Mouse (Mus musculus): ENCODE results near the gene Csmd2.

Csmd2 gene

GRCm38 (mm10) chr4:128139991-128140390 is 152.3 kb downstream of the Csmd2 start:
- no peak for DNase-seq (ENCODE audit: extremely low spot score, low spot score)

DNA sequence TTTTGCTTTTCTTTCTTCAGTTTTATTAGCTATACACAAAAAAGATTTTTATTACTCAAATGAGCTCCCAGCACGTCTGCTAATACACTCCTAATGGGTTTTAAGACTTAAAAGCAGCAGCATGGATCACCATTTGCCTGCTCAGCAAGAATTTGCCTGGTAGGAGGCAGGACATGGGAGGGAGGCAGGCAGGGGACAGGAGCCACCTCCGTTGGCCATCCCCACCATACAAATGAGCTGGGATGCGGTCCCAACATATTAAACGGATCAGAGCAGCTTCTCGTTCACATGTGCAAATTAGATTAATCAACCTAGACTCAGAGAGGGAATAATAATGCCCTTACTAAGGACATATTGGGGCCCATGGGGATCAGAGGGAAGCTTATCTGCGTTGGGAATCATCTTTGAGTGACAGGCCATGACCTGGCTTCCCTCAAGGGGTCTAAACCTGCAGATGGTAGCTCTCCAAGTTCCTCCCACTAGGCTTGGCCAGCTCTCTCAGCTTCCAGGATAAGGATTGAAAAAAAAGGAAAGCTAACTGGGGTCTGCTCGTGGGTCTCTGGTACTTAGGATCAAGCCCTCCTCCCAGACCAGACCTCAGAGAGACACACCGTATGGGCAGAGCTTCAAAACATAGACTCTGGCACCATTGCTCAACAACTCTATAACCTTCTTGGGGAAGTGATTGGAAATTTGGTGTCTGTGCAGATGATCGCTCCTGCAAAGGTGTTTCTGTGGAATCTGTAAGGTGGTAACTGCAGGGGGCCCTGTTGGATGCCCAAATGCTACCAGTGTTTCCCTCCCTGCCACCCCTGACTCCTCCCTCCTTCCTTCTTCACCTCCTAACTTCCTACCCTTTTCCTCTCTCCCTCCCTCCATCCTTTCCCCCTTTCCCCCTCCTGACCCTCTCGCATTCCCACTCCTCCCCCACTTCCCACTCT is 153.8 kb downstream of the Csmd2 start:
- DNase-seq (ENCODE audit: extremely low spot score, low spot score), result no peak

DNA sequence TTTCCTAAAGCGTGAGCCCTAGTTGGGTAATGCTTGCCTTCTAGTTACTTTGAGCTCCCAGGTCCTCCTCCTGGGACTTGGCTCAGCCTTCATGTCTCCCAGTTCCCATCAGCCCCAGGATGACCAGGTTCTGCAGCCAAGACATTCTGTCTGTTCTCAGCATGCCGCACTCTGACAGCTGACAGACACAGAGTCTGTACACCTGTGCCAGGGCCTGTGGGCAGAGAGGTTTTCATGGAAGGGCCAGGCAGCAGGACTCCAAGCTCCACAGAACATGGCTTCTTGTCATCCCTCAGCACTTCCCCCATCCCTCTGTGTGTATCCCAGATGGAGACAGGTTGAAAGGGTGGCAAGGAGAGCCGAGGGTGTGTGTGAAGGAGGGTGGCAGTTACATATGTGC is 154.6 kb downstream of the Csmd2 start:
- DNase-seq (ENCODE audit: extremely low spot score, low spot score), result no peak

- DNase-seq (ENCODE audit: extremely low spot score, low spot score), result no peak
Observed at GRCm38 (mm10) chr4:128143147-128143546, 155.5 kb downstream of the Csmd2 start.

DNA sequence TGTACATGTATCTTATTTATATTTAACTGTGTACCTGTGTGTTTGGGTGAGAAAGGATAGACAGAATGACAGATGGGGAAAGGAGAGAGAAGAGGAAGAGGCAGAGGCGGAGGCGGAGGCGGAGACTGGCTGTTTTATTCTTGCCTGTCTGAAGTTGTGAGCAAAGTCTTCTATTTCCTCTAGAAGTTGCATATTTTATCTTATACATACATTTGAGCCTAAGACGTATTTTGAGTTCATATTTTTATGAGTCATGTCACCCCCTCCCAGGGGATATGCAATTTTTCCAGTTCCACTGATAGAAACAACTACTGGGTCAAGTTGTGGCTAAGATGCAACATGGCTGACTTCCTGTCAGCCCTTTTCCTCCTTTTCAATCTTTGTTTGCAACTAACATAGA is 161.9 kb downstream of the Csmd2 start:
- DNase-seq (ENCODE audit: extremely low spot score, low spot score), result no peak

- no peak for DNase-seq (ENCODE audit: extremely low spot score, low spot score)
Observed at GRCm38 (mm10) chr4:128152066-128152465, 164.4 kb downstream of the Csmd2 start.

- no peak for DNase-seq (ENCODE audit: extremely low spot score, low spot score)
Observed at GRCm38 (mm10) chr4:128153144-128153543, 165.5 kb downstream of the Csmd2 start.

GRCm38 (mm10) chr4:128155226-128155625 is 167.6 kb downstream of the Csmd2 start:
- DNase-seq (ENCODE audit: extremely low spot score, low spot score), result no peak

DNA sequence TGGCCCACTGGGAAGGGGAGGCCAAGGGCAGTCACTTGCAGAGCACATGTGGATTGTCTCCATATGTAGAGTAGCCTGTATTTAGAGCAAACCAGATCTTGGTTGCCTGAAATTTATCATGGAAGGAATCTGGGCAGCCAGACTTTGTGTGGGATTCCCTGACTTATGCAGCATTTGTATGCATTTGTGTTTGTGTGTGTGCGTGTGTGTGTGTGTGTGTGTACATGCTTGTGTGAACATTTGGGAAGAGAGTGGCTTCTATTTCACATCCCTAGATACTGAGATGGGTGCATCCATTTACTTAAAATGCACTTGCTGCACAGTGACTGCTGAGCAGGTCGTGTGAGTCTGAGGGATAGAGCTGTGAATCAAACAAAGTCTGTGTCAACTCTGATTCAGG is 173.0 kb downstream of the Csmd2 start:
- no peak for DNase-seq (ENCODE audit: extremely low spot score, low spot score)

- no peak for DNase-seq (ENCODE audit: extremely low spot score, low spot score)
Observed at GRCm38 (mm10) chr4:128170181-128170580, 182.5 kb downstream of the Csmd2 start.

DNA sequence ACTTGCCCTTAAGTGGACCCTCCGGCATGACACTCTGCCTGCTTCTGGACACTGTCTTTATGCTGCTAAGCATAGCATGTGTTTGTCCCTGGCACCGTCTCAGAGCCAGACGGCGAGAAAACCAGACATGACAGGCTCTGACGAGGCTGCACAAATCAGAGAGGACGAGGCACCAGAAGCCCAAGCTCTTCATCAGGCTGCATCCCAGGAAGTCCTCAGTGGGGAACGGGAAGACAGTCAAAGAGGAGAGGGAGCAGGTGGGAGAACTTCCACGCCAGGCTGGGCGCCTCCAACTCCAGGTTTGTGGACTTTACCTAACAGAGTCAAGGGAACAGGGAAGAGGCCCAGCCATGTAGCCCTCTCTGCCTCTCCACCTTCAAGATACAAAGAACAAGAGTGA is 183.6 kb downstream of the Csmd2 start:
- no peak for DNase-seq (ENCODE audit: extremely low spot score, low spot score)

DNA sequence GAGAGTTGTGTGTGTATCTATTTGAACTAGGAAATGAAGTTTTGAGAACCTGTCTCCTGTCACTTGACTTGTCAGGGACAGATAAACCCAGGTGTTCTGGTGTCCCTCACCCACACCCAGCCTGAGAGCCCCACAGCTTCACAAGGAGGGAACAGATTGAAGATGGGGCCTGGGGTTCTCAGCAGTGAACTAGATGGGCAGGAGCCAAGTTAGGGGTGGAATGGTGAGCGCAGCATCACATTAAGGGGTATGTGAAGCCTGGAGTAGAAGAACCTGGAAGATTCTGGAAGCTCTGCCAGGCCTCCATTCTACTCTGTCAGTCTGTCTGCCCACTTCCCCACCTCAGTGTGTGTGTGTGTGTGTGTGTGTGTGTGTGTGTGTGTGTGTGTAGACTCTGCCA is 184.0 kb downstream of the Csmd2 start:
- no peak for DNase-seq (ENCODE audit: extremely low spot score, low spot score)

DNA sequence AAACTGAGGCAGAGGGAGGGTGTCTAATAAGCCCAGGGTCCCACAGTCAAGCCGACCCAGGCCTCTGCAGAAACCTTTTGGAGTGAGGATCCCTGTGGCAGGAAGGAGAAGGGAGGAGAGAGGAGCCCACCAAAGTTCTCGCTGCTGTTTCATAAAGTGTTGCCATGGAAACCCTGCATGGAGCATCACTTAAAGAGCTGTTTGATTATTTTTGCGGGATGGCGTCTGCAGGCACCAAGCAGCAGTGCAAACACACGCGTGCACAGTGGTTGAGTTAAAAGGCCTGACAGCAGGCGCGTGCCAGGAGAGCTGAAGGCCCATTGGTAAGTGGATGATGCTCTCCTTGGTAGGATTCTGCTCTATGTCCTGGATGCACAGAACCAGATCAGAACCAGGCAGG is 191.3 kb downstream of the Csmd2 start:
- DNase-seq (ENCODE audit: extremely low spot score, low spot score), result no peak

- no peak for DNase-seq (ENCODE audit: extremely low spot score, low spot score)
Observed at GRCm38 (mm10) chr4:128179581-128179980, 191.9 kb downstream of the Csmd2 start.

- no peak for DNase-seq (ENCODE audit: extremely low spot score, low spot score)
Observed at GRCm38 (mm10) chr4:128184747-128185146, 197.1 kb downstream of the Csmd2 start.

DNA sequence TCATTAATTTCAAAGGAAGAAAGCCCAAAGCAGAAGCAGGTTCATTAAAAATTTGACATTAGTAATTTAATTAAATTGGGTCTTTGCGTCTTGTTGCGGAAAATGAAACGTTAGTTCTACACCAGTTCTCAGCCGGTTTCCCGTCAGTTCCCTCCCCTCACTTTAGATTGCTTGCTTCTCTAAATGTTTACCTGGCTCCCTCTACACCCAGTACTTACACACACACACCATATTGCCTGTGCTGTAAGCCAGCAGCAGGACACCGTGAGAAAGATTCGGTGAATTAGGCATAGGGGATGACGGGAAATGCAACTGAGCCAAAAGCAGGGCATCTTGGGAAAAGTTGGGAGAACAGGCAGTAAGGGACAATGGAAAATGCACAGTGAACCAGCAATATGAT is 206.8 kb downstream of the Csmd2 start:
- no peak for DNase-seq (ENCODE audit: extremely low spot score, low spot score)

- no peak for DNase-seq (ENCODE audit: extremely low spot score, low spot score)
Observed at GRCm38 (mm10) chr4:128217991-128218595, 230.4 kb downstream of the Csmd2 start.

DNA sequence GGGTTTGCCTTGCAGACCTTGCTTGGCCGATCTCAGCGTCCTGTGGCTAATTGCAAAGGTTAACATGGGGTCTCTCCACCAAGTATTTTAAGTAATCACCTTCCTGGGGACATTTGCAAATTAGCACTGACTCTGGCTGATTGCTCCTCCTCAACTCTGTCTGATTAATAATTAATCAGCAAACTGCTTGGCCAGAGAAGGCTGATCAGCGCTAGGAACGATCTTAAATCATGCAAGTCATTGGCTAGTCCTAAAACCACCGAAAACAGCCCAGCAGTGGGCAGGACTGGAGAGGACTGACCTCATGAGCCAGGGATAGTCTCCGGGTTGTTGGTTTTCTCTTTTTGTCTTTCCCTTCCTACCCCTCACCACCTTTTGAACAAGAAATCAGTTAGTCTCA is 236.8 kb downstream of the Csmd2 start:
- DNase-seq (ENCODE audit: extremely low spot score, low spot score), result no peak

- no peak for DNase-seq (ENCODE audit: extremely low spot score, low spot score)
Observed at GRCm38 (mm10) chr4:128227377-128228316, 240.0 kb downstream of the Csmd2 start.

- DNase-seq (ENCODE audit: extremely low spot score, low spot score), result no peak
Observed at GRCm38 (mm10) chr4:128233458-128233857, 245.8 kb downstream of the Csmd2 start.

DNA sequence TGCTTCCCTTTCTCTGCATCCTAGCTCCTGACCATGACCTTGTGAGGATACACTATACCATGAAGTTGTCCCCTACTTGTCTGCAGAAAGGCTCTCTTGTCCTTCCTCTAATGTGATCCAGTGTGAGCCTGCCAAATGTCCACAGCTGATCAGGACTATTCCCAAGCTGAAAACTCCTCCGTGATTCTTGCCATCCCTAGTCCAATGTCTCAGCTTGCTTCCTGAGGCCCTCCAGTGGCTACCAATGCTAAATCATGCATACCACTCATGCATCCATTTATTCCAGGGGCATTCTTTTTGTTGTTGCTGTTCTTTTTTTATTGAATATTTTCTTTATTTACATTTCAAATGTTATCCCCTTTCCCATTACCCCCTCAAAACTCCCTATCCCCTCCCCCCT is 251.5 kb downstream of the Csmd2 start:
- no peak for DNase-seq (ENCODE audit: extremely low spot score, low spot score)
